8 mouse cellular contexts compared by ENCODE assay signal in genomic region chr16:59683434-59683833, GRCm38 (mm10). TPM values are rescaled to one million over a fixed set of nuclear protein-coding genes. Genes with fewer than 3 reads are reported as not detected.
DNase-seq lines count a peak whose midpoint lies in the region; ATAC-seq and TF ChIP-seq lines count a peak whose summit lies in the region.

No protein-coding gene starts in this region.

- TF ChIP-seq RAD21 in MEL (IDR thresholded peaks at IDR 0.05; ENCODE audit: low read depth, low read length) = peak; percentile 87

- no peak overlapping the region for H3K4me2 ChIP-seq in forebrain, embryonic 11.5 days (ENCODE audit: low read depth, low read length, severe bottlenecking)
- H3K4me2 ChIP-seq in hindbrain, embryonic 13.5 days = peak overlapping the region; percentile 33; the same call in 1 of the 2 replicates

- H3K4me3 ChIP-seq in MEL (ENCODE audit: control insufficient read depth in 1 of 2, insufficient read depth in 1 of 2, low read depth in 2 of 2, low read length in 2 of 2) = no peak overlapping the region
- no peak overlapping the region for H3K4me3 ChIP-seq in forebrain, embryonic 11.5 days (ENCODE audit: low read depth, low read length)
- no peak overlapping the region for H3K4me3 ChIP-seq in hindbrain, embryonic 13.5 days

- TF ChIP-seq POLR2A in MEL (IDR thresholded peaks at IDR 0.05; ENCODE audit: control insufficient read depth in 1 of 2, insufficient read depth in 1 of 2, low read depth in 1 of 2, low read length in 2 of 2, poor library complexity in 1 of 2) = no peak

- H3K79me2 ChIP-seq in MEL (ENCODE audit: control insufficient read depth, insufficient read depth, low read length, poor library complexity) = no peaks in the 10 kb centered on the region

- H3K27me3 ChIP-seq in MEL (ENCODE audit: control insufficient read depth in 1 of 2, insufficient read depth in 2 of 2, low read length in 2 of 2) = no peaks in the 10 kb centered on the region
- H3K27me3 ChIP-seq in forebrain, embryonic 11.5 days (ENCODE audit: control insufficient read depth, insufficient read depth, low read length) = no peaks in the 10 kb centered on the region
- no peaks in the 10 kb centered on the region for H3K27me3 ChIP-seq in hindbrain, embryonic 13.5 days

- no peaks in the 10 kb centered on the region for H3K36me3 ChIP-seq in MEL (ENCODE audit: control insufficient read depth in 1 of 2, insufficient read depth in 2 of 2, low read length in 2 of 2)
- no peaks in the 10 kb centered on the region for H3K36me3 ChIP-seq in forebrain, embryonic 11.5 days (ENCODE audit: control insufficient read depth, insufficient read depth, low read length)
- no peaks in the 10 kb centered on the region for H3K36me3 ChIP-seq in hindbrain, embryonic 13.5 days

- DNase-seq in MEL (ENCODE audit: low read depth, low spot score) = peak; percentile 65
- DNase-seq in brain, embryonic 18.5 days (ENCODE audit: low read depth, low spot score) = peak; percentile 76
- DNase-seq in forebrain, embryonic 11.5 days (ENCODE audit: low spot score) = peak; percentile 76
- DNase-seq in layer of hippocampus, adult 9-11 months = peak; percentile 73
- DNase-seq in lung, postnatal 14 days = peak; percentile 70
- peak; percentile 72 for DNase-seq in retina, postnatal 7 days (ENCODE audit: low read depth, low spot score)
- peak; percentile 59 for DNase-seq in urinary bladder, postnatal 25 days (ENCODE audit: low spot score)

- no peaks in the 10 kb centered on the region for H3K9me3 ChIP-seq in MEL (replicated peaks; ENCODE audit: insufficient read depth, low read length)
- H3K9me3 ChIP-seq in forebrain, embryonic 11.5 days (ENCODE audit: control insufficient read depth, low read length) = no peaks in the 10 kb centered on the region
- no peaks in the 10 kb centered on the region for H3K9me3 ChIP-seq in hindbrain, embryonic 13.5 days

- no peak overlapping the region for H3K27ac ChIP-seq in MEL (ENCODE audit: control insufficient read depth, low read depth, low read length)
- H3K27ac ChIP-seq in forebrain, embryonic 11.5 days (ENCODE audit: low read depth, low read length) = no peak overlapping the region
- no peak overlapping the region for H3K27ac ChIP-seq in hindbrain, embryonic 13.5 days

- ATAC-seq in forebrain, embryonic 11.5 days (replicated peaks; ENCODE audit: low FRiP score) = peak; percentile 91
- peak; percentile 85 for ATAC-seq in hindbrain, embryonic 13.5 days (ENCODE audit: low FRiP score)

- no peak overlapping the region for H3K9ac ChIP-seq in MEL (ENCODE audit: control insufficient read depth, low read depth, low read length, poor library complexity, severe bottlenecking)
- H3K9ac ChIP-seq in forebrain, embryonic 11.5 days (ENCODE audit: low read length) = no peak overlapping the region
- no peak overlapping the region for H3K9ac ChIP-seq in hindbrain, embryonic 13.5 days

- no peaks in the 10 kb centered on the region for H3K4me1 ChIP-seq in MEL (ENCODE audit: control insufficient read depth in 1 of 2, insufficient read depth in 2 of 2, low read length in 2 of 2)
- no peaks in the 10 kb centered on the region for H3K4me1 ChIP-seq in forebrain, embryonic 11.5 days (replicated peaks; ENCODE audit: control insufficient read depth, insufficient read depth, low read length)
- H3K4me1 ChIP-seq in hindbrain, embryonic 13.5 days (replicated peaks) = peaks cover 5% of the 10 kb centered on the region; the same call in 1 of the 2 replicates

- peak; percentile 86 to 88 (median 88) for TF ChIP-seq CTCF in MEL (IDR thresholded peaks at IDR 0.05 in 2 of 3, conservative IDR thresholded peaks at IDR 0.05 in 1 of 3; ENCODE audit: control insufficient read depth in 1 of 3, insufficient read depth in 1 of 3, low read depth in 2 of 3, low read length in 3 of 3, poor library complexity in 1 of 3, severe bottlenecking in 1 of 3)

- WGBS in forebrain, embryonic 11.5 days = 8% methylated on average over 8 of the region's 8 CpGs
- 6% methylated on average over 8 of the region's 8 CpGs for WGBS in hindbrain, embryonic 13.5 days

- no peak for TF ChIP-seq EP300 in MEL (IDR thresholded peaks at IDR 0.05; ENCODE audit: low read depth in 1 of 2, low read length in 2 of 2)

TF ChIP-seq in MEL, 35 proteins besides CTCF, POLR2A, EP300 and RAD21:
- TF ChIP-seq ELF1 (IDR thresholded peaks at IDR 0.05; ENCODE audit: low read depth, low read length) (no peak), SMC3 (IDR thresholded peaks at IDR 0.05; ENCODE audit: low read depth, low read length) (peak; percentile 89), ZC3H11A (IDR thresholded peaks at IDR 0.05; ENCODE audit: low read depth, low read length) (peak; percentile 80)

RNA-seq across cellular contexts. Expression of gene Arl6, which starts 44.2 kb away (rescaled TPM):
- total RNA-seq in MEL (2012; rRNA removed) = not detected in 2 replicates
- not detected for polyA plus RNA-seq in MEL (2012; ENCODE audit: insufficient read depth in 1 of 2, insufficient read length in 2 of 2, low read depth in 1 of 2, low replicate concordance in 2 of 2, missing spikeins in 1 of 2)
- 54.4 and 55.6 TPM in 2 replicates for polyA plus RNA-seq in forebrain, embryonic 11.5 days (2014; fragmentation: Nextera tagmentation; extraction: Ambion mirVana)
- 48.8 and 51.5 TPM in 2 replicates for polyA plus RNA-seq in hindbrain, embryonic 13.5 days (2015; fragmentation: Nextera tagmentation; extraction: Ambion mirVana)

Comparison
In these comparisons a context has a peak if more than half of its experiments do, and no peak if none do; other contexts are left out.
1. RNA of gene Arl6, which starts 44.2 kb away (polyA plus RNA-seq): 54.4 to 55.6 TPM in forebrain, embryonic 11.5 days and 48.8 to 51.5 TPM in hindbrain, embryonic 13.5 days; not detected in MEL; every median in the first group is over 10 times any median in the second.
2. Peak in every context shown above with its lines, with median percentiles within 50 percentile points of each other: DNase-seq.